Mouse (Mus musculus) cortical plate, adult 2 months (tissue): Measurements from ENCODE around the gene Stx3. TPM values are rescaled to one million over a fixed set of nuclear protein-coding genes. Genes with fewer than 3 reads are reported as not detected.

Experiments
- H3K27ac ChIP-seq: fragments of 200-500 bp; 2 replicates; pipeline ENCODE4 v1.5.1; 2012; ENCODE audit warnings: low read length, control low read depth, inconsistent platforms; ENCODE audit not compliant: insufficient read depth
- H3K4me1 ChIP-seq: fragments of 200-500 bp; 2 replicates; pipeline ENCODE4 v1.6.1; 2011; ENCODE audit warnings: low read length; ENCODE audit not compliant: control insufficient read depth, insufficient read depth
- H3K4me3 ChIP-seq: fragments of 200-500 bp; 2 replicates; pipeline ENCODE4 v1.5.1; 2011; ENCODE audit warnings: mild to moderate bottlenecking, low read length, control low read depth; ENCODE audit not compliant: insufficient read depth
- CTCF ChIP-seq: fragments of 200-500 bp; IDR thresholded peaks from 2 replicates; pipeline ENCODE4 v1.5.1; 2011; ENCODE audit warnings: mild to moderate bottlenecking, control low read depth, low read length; ENCODE audit not compliant: insufficient read depth; ENCODE audit errors: extremely low read depth
- POLR2A ChIP-seq: fragments of 200-500 bp; IDR thresholded peaks from 2 replicates; pipeline ENCODE4 v1.6.1; 2011; ENCODE audit warnings: mild to moderate bottlenecking, low read length, control low read depth; ENCODE audit not compliant: insufficient read depth; ENCODE audit errors: extremely low read depth
- polyA plus RNA-seq: library from polyadenylated mRNA; depleted of rRNA; stranded (reverse); fragments of >200 nt; gene quantifications from 2 replicates; pipeline ENCODE4 v1.2.3, GENCODE M21; 2012; rRNA removed

Gene Stx3
- polyA plus RNA-seq = 46.4 and 56.4 TPM in 2 replicates

GRCm38 (mm10) chr19:11819143-11819700, at the start of gene Stx3:
Gene Stx3, minus strand, starts transcription at chr19:11819403.
- Histone ChIP-seq H3K27ac (peak within 1 kb of the TSS; percentile 92), H3K4me3 (peak within 1 kb of the TSS; percentile 61)
- TF ChIP-seq CTCF = no peak
- no peak for TF ChIP-seq POLR2A

GRCm38 (mm10) chr19:11867837-11868236, 48.6 kb upstream of the Stx3 start:
- H3K27ac ChIP-seq = no peak overlapping the region
- no peak overlapping the region for H3K4me3 ChIP-seq
- no peak for TF ChIP-seq POLR2A
- TF ChIP-seq CTCF = no peak
- no peaks in the 10 kb centered on the region for H3K4me1 ChIP-seq

More at GRCm38 (mm10) chr19:11819143-11819700, at the start of gene Stx3:
- peaks cover 4% of the 10 kb centered on the region; the same call in 1 of the 2 replicates for H3K4me1 ChIP-seq

GRCm38 (mm10) chr19:11860966-11861365, 41.8 kb upstream of the Stx3 start, which contains the start of gene Olfr1418:
Gene Olfr1418, minus strand, starts transcription at chr19:11861066.
- TF ChIP-seq POLR2A = no peak
- TF ChIP-seq CTCF = no peak
- no peaks in the 10 kb centered on the region for H3K4me1 ChIP-seq
- H3K27ac ChIP-seq = no peak within 1 kb of the TSS
- no peak within 1 kb of the TSS for H3K4me3 ChIP-seq

GRCm38 (mm10) chr19:11856506-11856905, 37.3 kb upstream of the Stx3 start:
- Histone ChIP-seq H3K4me3 (no peak overlapping the region), H3K27ac (no peak overlapping the region), H3K4me1 (no peaks in the 10 kb centered on the region)
- no peak for TF ChIP-seq POLR2A
- no peak for TF ChIP-seq CTCF

GRCm38 (mm10) chr19:11854821-11855220, 35.6 kb upstream of the Stx3 start:
- Histone ChIP-seq H3K4me3 (no peak overlapping the region), H3K4me1 (no peaks in the 10 kb centered on the region), H3K27ac (no peak overlapping the region)
- TF ChIP-seq POLR2A (no peak), CTCF (no peak)

GRCm38 (mm10) chr19:11852652-11853051, 33.4 kb upstream of the Stx3 start:
- TF ChIP-seq CTCF (no peak), POLR2A (no peak)
- Histone ChIP-seq H3K27ac (no peak overlapping the region), H3K4me3 (no peak overlapping the region), H3K4me1 (no peaks in the 10 kb centered on the region)

- TF ChIP-seq POLR2A = no peak
- peaks cover 2% of the 10 kb centered on the region; the same call in 1 of the 2 replicates for H3K4me1 ChIP-seq
- H3K4me3 ChIP-seq = no peak overlapping the region
- H3K27ac ChIP-seq = no peak overlapping the region
Measured at GRCm38 (mm10) chr19:11846333-11846732, 27.1 kb upstream of the Stx3 start.

GRCm38 (mm10) chr19:11839119-11839518, 19.9 kb upstream of the Stx3 start, which contains the start of gene Olfr1417:
Gene Olfr1417, minus strand, starts transcription at chr19:11839219.
- Histone ChIP-seq H3K27ac (no peak within 1 kb of the TSS), H3K4me3 (no peak within 1 kb of the TSS), H3K4me1 (no peaks in the 10 kb centered on the region)
- TF ChIP-seq CTCF = no peak
- no peak for TF ChIP-seq POLR2A

DNA sequence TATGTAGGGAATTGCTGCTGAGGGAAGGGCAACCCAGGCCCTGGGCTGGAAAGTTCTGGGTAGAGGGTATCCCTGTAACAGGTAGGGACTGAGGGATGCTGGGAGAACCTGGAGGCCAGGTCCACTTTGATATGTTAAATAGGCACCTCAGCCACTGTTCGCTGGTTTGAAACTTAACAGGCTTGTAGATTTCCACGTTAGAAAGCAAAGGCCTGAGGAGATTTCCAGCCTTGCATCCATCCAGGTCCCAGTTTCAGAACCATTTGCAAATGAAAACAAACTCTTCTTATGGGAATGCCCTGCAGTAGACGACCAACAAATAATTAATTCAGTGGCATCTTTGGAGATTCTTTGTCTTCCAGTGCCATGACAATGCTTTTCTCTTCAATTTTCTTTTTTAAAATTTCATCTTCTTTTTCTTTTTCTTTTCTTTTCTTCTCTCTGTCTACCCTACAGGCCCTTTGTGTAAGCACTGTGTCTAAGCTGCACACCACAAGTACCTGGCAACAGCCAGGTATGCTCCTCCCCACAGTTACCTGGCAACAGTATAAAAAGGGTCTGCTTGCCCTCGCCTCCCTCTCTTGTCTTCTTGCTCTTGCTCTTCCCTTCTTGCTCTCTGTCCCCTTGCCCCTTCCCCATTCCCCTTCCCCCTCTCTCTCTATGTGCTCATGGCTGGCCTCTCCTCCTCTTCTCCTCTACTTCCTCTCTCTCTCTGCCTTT, 4.3 kb upstream of the Stx3 start:
- no peak for TF ChIP-seq POLR2A
- TF ChIP-seq CTCF = no peak

DNA sequence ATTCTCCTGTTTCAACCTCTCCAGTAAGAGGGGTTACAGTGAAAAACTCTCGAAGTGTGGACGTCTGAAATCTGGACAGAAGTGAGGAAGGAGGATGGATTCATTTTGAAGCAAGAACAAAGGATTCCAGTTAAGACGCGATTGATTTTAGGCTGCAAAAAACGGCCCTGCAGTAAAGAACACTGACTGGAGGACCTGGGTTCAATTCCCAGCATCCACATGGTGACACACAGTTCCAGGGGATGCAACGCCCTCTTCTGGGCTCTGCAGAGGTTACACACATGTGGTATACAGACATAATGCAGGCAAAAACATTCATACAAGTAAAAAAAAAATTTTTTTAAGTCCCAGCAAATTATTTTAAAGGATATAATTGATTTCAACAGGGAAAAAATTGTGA, 1.0 kb upstream of the Stx3 start:
- Histone ChIP-seq H3K27ac (no peak overlapping the region), H3K4me3 (peak overlapping the region; percentile 61; the same call in 1 of the 2 replicates), H3K4me1 (peaks cover 4% of the 10 kb centered on the region; the same call in 1 of the 2 replicates)
- TF ChIP-seq POLR2A (no peak), CTCF (0 out of 2 replicates have a peak, but pooled peaks have one; percentile 8)

More for the DNA sequence above, 4.3 kb upstream of the Stx3 start:
- H3K4me1 ChIP-seq = peaks cover 2% of the 10 kb centered on the region; the same call in 1 of the 2 replicates
- no peak overlapping the region for H3K4me3 ChIP-seq
- H3K27ac ChIP-seq = no peak overlapping the region
